Mouse (Mus musculus) kidney, embryonic 16.5 days (tissue): ENCODE measurements around the gene Pkd1l1. TPM values are rescaled to one million over a fixed set of nuclear protein-coding genes. Genes with fewer than 3 reads are reported as not detected.

Experiments used
- ATAC-seq: fragments of 200-750 bp; cut with Nextera tagmentation; 2 replicates; pipeline ENCODE4 v1.8.0; 2017; ENCODE audit warnings: moderate TSS enrichment; ENCODE audit not compliant: low FRiP score, low TSS enrichment
- H3K27ac ChIP-seq: fragments of 300-500 bp; sonication (generic); 2 replicates; pipeline ENCODE4 v1.5.1; 2014; ENCODE audit warnings: low read length
- H3K27me3 ChIP-seq: fragments of 300-500 bp; sonication (generic); 2 replicates; pipeline ENCODE4 v1.6.1; 2014; ENCODE audit warnings: low read length, control low read depth, mixed read lengths; ENCODE audit not compliant: insufficient read depth
- H3K36me3 ChIP-seq: fragments of 300-500 bp; sonication (generic); 2 replicates; pipeline ENCODE4 v1.6.1; 2014; ENCODE audit warnings: low read length, control low read depth, mixed read lengths; ENCODE audit not compliant: insufficient read depth
- H3K4me1 ChIP-seq: fragments of 300-500 bp; sonication (generic); 2 replicates; pipeline ENCODE4 v1.6.1; 2014; ENCODE audit warnings: low read length, control low read depth, mixed read lengths; ENCODE audit not compliant: insufficient read depth
- H3K4me2 ChIP-seq: fragments of 300-500 bp; sonication (generic); replicated peaks from 2 replicates; pipeline ENCODE4 v1.6.1; 2014; ENCODE audit warnings: low read depth, low read length
- H3K4me3 ChIP-seq: fragments of 300-500 bp; sonication (generic); 2 replicates; pipeline ENCODE4 v1.5.1; 2014; ENCODE audit warnings: mild to moderate bottlenecking, low read length
- H3K9ac ChIP-seq: fragments of 300-500 bp; sonication (generic); replicated peaks from 2 replicates; pipeline ENCODE4 v1.6.1; 2014; ENCODE audit warnings: low read length
- H3K9me3 ChIP-seq: fragments of 300-500 bp; sonication (generic); 2 replicates; pipeline ENCODE4 v1.6.1; 2016; ENCODE audit warnings: low read length, control low read depth
- WGBS: fragments of 180-500 bp; shearing (Covaris S2); extraction: QIAGEN DNeasy Blood & Tissue Kit; methylation state at CpG from one replicate; pipeline ENCODE4 v1.1.7; 2014; 5-methylcytosine and 5-hydroxymethylcytosine counted together
- polyA plus RNA-seq: library from polyadenylated mRNA; unstranded; fragments of >200 nt; fragmentation: Nextera tagmentation; extraction: Ambion mirVana; gene quantifications from 2 replicates; pipeline ENCODE4 v1.2.1, GENCODE M21; 2015

Pkd1l1 gene
- polyA plus RNA-seq, 1 experiment from 2014 or later: 0.45 TPM

- no peaks in the 10 kb centered on the region for H3K4me1 ChIP-seq
- no peak overlapping the region for H3K27ac ChIP-seq
- no peak overlapping the region for H3K9ac ChIP-seq
- H3K4me3 ChIP-seq: no peak overlapping the region
- no peak overlapping the region for H3K4me2 ChIP-seq
- H3K36me3 ChIP-seq: no peaks in the 10 kb centered on the region
- no peaks in the 10 kb centered on the region for H3K9me3 ChIP-seq
- no peaks in the 10 kb centered on the region for H3K27me3 ChIP-seq
- 64% methylated on average over 3 of the region's 3 CpGs for WGBS
- ATAC-seq: no peak
These were observed 24.2 kb downstream of the Pkd1l1 start for GRCm38 (mm10) chr11:8948871-8949270.

- Histone ChIP-seq H3K27ac (no peak overlapping the region), H3K9ac (no peak overlapping the region), H3K27me3 (no peaks in the 10 kb centered on the region), H3K4me2 (no peak overlapping the region), H3K4me3 (no peak overlapping the region), H3K9me3 (no peaks in the 10 kb centered on the region), H3K4me1 (no peaks in the 10 kb centered on the region), H3K36me3 (no peaks in the 10 kb centered on the region)
- WGBS: 76% methylated on average over 4 of the region's 4 CpGs
- no peak for ATAC-seq
These were observed 29.0 kb downstream of the Pkd1l1 start for GRCm38 (mm10) chr11:8944114-8944513.

- Histone ChIP-seq H3K4me3 (no peak overlapping the region), H3K27me3 (no peaks in the 10 kb centered on the region), H3K4me2 (no peak overlapping the region), H3K27ac (no peak overlapping the region), H3K9me3 (no peaks in the 10 kb centered on the region), H3K9ac (no peak overlapping the region), H3K4me1 (no peaks in the 10 kb centered on the region), H3K36me3 (no peaks in the 10 kb centered on the region)
- no peak for ATAC-seq
- WGBS: 82% methylated on average over 2 of the region's 2 CpGs
These were observed 30.6 kb downstream of the Pkd1l1 start for GRCm38 (mm10) chr11:8942446-8942845.

GRCm38 (mm10) chr11:8936431-8937110 lies 36.5 kb downstream of the Pkd1l1 start:
- Histone ChIP-seq H3K4me2 (no peak overlapping the region), H3K36me3 (no peaks in the 10 kb centered on the region), H3K9ac (no peak overlapping the region), H3K9me3 (no peaks in the 10 kb centered on the region), H3K4me1 (no peaks in the 10 kb centered on the region), H3K4me3 (no peak overlapping the region), H3K27ac (no peak overlapping the region), H3K27me3 (no peaks in the 10 kb centered on the region)
- no peak for ATAC-seq
- 86% methylated on average over 9 of the region's 9 CpGs for WGBS

GRCm38 (mm10) chr11:8916081-8916671 lies 56.9 kb downstream of the Pkd1l1 start:
- WGBS: 84% methylated on average over 8 of the region's 8 CpGs
- Histone ChIP-seq H3K27ac (no peak overlapping the region), H3K4me1 (no peaks in the 10 kb centered on the region), H3K4me2 (no peak overlapping the region), H3K36me3 (no peaks in the 10 kb centered on the region), H3K27me3 (no peaks in the 10 kb centered on the region), H3K9ac (no peak overlapping the region), H3K9me3 (no peaks in the 10 kb centered on the region), H3K4me3 (no peak overlapping the region)
- ATAC-seq: no peak

GRCm38 (mm10) chr11:8882793-8883192 lies 90.3 kb downstream of the Pkd1l1 start:
- Histone ChIP-seq H3K9me3 (no peaks in the 10 kb centered on the region), H3K27me3 (no peaks in the 10 kb centered on the region)

GRCm38 (mm10) chr11:8881521-8881920 lies 91.5 kb downstream of the Pkd1l1 start:
- Histone ChIP-seq H3K27me3 (no peaks in the 10 kb centered on the region), H3K4me2 (no peak overlapping the region), H3K27ac (no peak overlapping the region), H3K9ac (no peak overlapping the region), H3K9me3 (no peaks in the 10 kb centered on the region), H3K4me3 (no peak overlapping the region), H3K36me3 (no peaks in the 10 kb centered on the region), H3K4me1 (no peaks in the 10 kb centered on the region)
- 64% methylated on average over 2 of the region's 2 CpGs for WGBS
- ATAC-seq: no peak

More at GRCm38 (mm10) chr11:8882793-8883192, 90.3 kb downstream of the Pkd1l1 start:
- Histone ChIP-seq H3K4me3 (no peak overlapping the region), H3K4me1 (no peaks in the 10 kb centered on the region), H3K9ac (no peak overlapping the region), H3K36me3 (no peaks in the 10 kb centered on the region), H3K27ac (no peak overlapping the region), H3K4me2 (no peak overlapping the region)
- no peak for ATAC-seq
- WGBS: 83% methylated on average over 4 of the region's 4 CpGs

GRCm38 (mm10) chr11:8870115-8870514 lies 103.0 kb downstream of the Pkd1l1 start:
- Histone ChIP-seq H3K9me3 (no peaks in the 10 kb centered on the region), H3K36me3 (no peaks in the 10 kb centered on the region), H3K4me3 (no peak overlapping the region), H3K4me2 (no peak overlapping the region), H3K27ac (no peak overlapping the region), H3K4me1 (no peaks in the 10 kb centered on the region), H3K9ac (no peak overlapping the region), H3K27me3 (no peaks in the 10 kb centered on the region)
- no peak for ATAC-seq
- 89% methylated on average over 5 of the region's 5 CpGs for WGBS

- Histone ChIP-seq H3K9me3 (no peaks in the 10 kb centered on the region), H3K27me3 (no peaks in the 10 kb centered on the region), H3K4me1 (peaks cover 8% of the 10 kb centered on the region), H3K9ac (no peak overlapping the region), H3K4me3 (no peak overlapping the region), H3K4me2 (no peak overlapping the region), H3K27ac (no peak overlapping the region), H3K36me3 (no peaks in the 10 kb centered on the region)
- ATAC-seq: no peak
- 86% methylated on average over 7 of the region's 7 CpGs for WGBS
These were observed 107.0 kb downstream of the Pkd1l1 start for GRCm38 (mm10) chr11:8866021-8866420.

GRCm38 (mm10) chr11:8863955-8864675 lies 109.0 kb downstream of the Pkd1l1 start:
- H3K4me2 ChIP-seq: no peak overlapping the region
- ATAC-seq: no peak
- no peaks in the 10 kb centered on the region for H3K36me3 ChIP-seq
- no peak overlapping the region for H3K4me3 ChIP-seq
- peaks cover 13% of the 10 kb centered on the region for H3K4me1 ChIP-seq
- H3K9me3 ChIP-seq: no peaks in the 10 kb centered on the region
- H3K27ac ChIP-seq: no peak overlapping the region; the same call in 1 of the 2 replicates
- 70% methylated on average over 8 of the region's 8 CpGs for WGBS
- no peaks in the 10 kb centered on the region for H3K27me3 ChIP-seq
- no peak overlapping the region for H3K9ac ChIP-seq
